Mouse (Mus musculus) bone marrow macrophage, adult 2 months (primary cell): ENCODE measurements around the gene Brd3.

Experiments used
- CTCF ChIP-seq: IDR thresholded peaks from 2 replicates; pipeline ENCODE4 v1.5.1; 2012; ENCODE audit warnings: low read depth, mild to moderate bottlenecking, low read length, moderate library complexity
- POLR2A ChIP-seq: IDR thresholded peaks from 2 replicates; pipeline ENCODE4 v1.6.1; 2012; ENCODE audit warnings: mild to moderate bottlenecking, low read depth, low read length, borderline replicate concordance

GRCm38 (mm10) chr2:27505539-27505938, 1.9 kb downstream of the Brd3 start:
- no peak for TF ChIP-seq CTCF
- no peak for TF ChIP-seq POLR2A
